Mouse (Mus musculus): ENCODE measurements around the gene Lepr.
"Not testable (repeated sequence)": the region's sequence is repeated elsewhere in the genome, so short reads cannot be mapped to it uniquely, and the experiment has no call there.

Lepr gene

GRCm38 (mm10) chr4:101718991-101719580 is 1.9 kb downstream of the Lepr start:
- no peak for DNase-seq (ENCODE audit: low spot score)

GRCm38 (mm10) chr4:101721705-101722104 is 4.5 kb downstream of the Lepr start:
- no peak for DNase-seq (ENCODE audit: low spot score)

GRCm38 (mm10) chr4:101741973-101742372 is 24.8 kb downstream of the Lepr start:
- no peak for DNase-seq (ENCODE audit: low spot score)

- DNase-seq (ENCODE audit: low spot score), result no peak
Observed at GRCm38 (mm10) chr4:101745534-101745933, 28.3 kb downstream of the Lepr start.

GRCm38 (mm10) chr4:101760490-101760889 is 43.3 kb downstream of the Lepr start:
- DNase-seq (ENCODE audit: low spot score), result no peak

GRCm38 (mm10) chr4:101843923-101844322 is 126.7 kb downstream of the Lepr start, which contains the start of gene B020004J07Rik:
TSS of gene B020004J07Rik (minus strand) at chr4:101844023.
- not testable (repeated sequence) for DNase-seq (ENCODE audit: low spot score)

GRCm38 (mm10) chr4:101850908-101851307 is 133.7 kb downstream of the Lepr start:
- DNase-seq (ENCODE audit: low spot score), result no peak

- DNase-seq (ENCODE audit: low spot score), result no peak
Observed at GRCm38 (mm10) chr4:101860873-101861272, 143.7 kb downstream of the Lepr start.

- no peak for DNase-seq (ENCODE audit: low spot score)
Observed at GRCm38 (mm10) chr4:101862289-101862688, 145.1 kb downstream of the Lepr start.

Data from spleen, adult 12 weeks (tissue).